Mouse (Mus musculus) heart, embryonic 11.5 days (tissue): ENCODE measurements around the gene Axdnd1. TPM values are rescaled to one million over a fixed set of nuclear protein-coding genes. Genes with fewer than 3 reads are reported as not detected.

Experiments
- ATAC-seq: fragments of 200-750 bp; cut with Nextera tagmentation; replicated peaks from 2 replicates; pipeline ENCODE4 v1.8.0; 2017; ENCODE audit warnings: moderate library complexity; ENCODE audit not compliant: insufficient number of reproducible peaks, low FRiP score, low TSS enrichment
- H3K27ac ChIP-seq: fragments of 300-500 bp; sonication (generic); 2 replicates; pipeline ENCODE4 v1.5.1; 2014; ENCODE audit warnings: mild to moderate bottlenecking, low read depth, low read length
- H3K27me3 ChIP-seq: fragments of 300-500 bp; sonication (generic); 2 replicates; pipeline ENCODE4 v1.6.1; 2014; ENCODE audit warnings: mild to moderate bottlenecking, low read length, mixed read lengths; ENCODE audit not compliant: control insufficient read depth, insufficient read depth
- H3K36me3 ChIP-seq: fragments of 300-500 bp; sonication (generic); 2 replicates; pipeline ENCODE4 v1.6.1; 2014; ENCODE audit warnings: mild to moderate bottlenecking, low read length, moderate library complexity, mixed read lengths; ENCODE audit not compliant: control insufficient read depth, insufficient read depth
- H3K4me1 ChIP-seq: fragments of 300-500 bp; sonication (generic); 2 replicates; pipeline ENCODE4 v1.6.1; 2014; ENCODE audit warnings: low read length; ENCODE audit not compliant: control insufficient read depth, insufficient read depth
- H3K4me2 ChIP-seq: fragments of 300-500 bp; sonication (generic); 2 replicates; pipeline ENCODE4 v1.6.1; 2014; ENCODE audit warnings: mild to moderate bottlenecking, moderate library complexity
- H3K4me3 ChIP-seq: fragments of 300-500 bp; sonication (generic); 2 replicates; pipeline ENCODE4 v1.5.1; 2014; ENCODE audit warnings: low read depth, low read length
- H3K9ac ChIP-seq: fragments of 300-500 bp; sonication (generic); 2 replicates; pipeline ENCODE4 v1.6.1; 2014; ENCODE audit warnings: mild to moderate bottlenecking, low read depth, low read length, moderate library complexity
- H3K9me3 ChIP-seq: fragments of 300-500 bp; sonication (generic); replicated peaks from 2 replicates; pipeline ENCODE4 v1.6.1; 2016; ENCODE audit warnings: low read length; ENCODE audit not compliant: control insufficient read depth
- WGBS: fragments of 180-500 bp; shearing (Covaris S2); extraction: QIAGEN DNeasy Blood & Tissue Kit; methylation state at CpG from one replicate; pipeline ENCODE4 v1.1.7; 2014; ENCODE audit not compliant: insufficient replicate concordance; 5-methylcytosine and 5-hydroxymethylcytosine counted together
- polyA plus RNA-seq: library from polyadenylated mRNA; unstranded; fragments of >200 nt; fragmentation: Nextera tagmentation; extraction: Ambion mirVana; gene quantifications from 2 replicates; pipeline ENCODE4 v1.2.1, GENCODE M21; 2014

The Axdnd1 gene
- polyA plus RNA-seq, 1 experiment from 2014 or later, result 0.56 TPM

DNA sequence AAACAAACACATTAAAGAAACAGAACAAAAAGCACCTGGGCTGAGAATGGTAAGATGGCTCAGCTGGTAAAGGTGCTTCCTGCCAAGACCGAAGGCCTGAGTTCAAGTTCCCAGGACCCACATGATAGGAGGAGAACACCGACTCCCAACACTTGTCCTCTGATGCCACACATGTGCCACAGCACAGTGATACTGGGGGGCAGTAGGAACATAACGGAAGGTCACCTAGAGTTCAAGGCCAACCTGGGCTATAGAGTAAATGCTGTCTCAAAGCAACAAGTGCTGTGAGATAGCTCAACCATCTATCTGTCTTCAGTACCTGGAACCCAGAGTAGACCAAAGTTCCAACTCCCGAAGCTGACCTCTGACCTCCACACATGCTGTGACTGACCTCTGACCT, 39.3 kb upstream of the Axdnd1 start:
- Histone ChIP-seq H3K9me3 (no peaks in the 10 kb centered on the region), H3K4me3 (no peak overlapping the region), H3K4me2 (no peak overlapping the region), H3K27ac (no peak overlapping the region), H3K27me3 (no peaks in the 10 kb centered on the region), H3K4me1 (no peaks in the 10 kb centered on the region), H3K9ac (no peak overlapping the region), H3K36me3 (peaks cover 3% of the 10 kb centered on the region)
- WGBS, result 84% methylated on average over 4 of the region's 4 CpGs
- no peak for ATAC-seq

DNA sequence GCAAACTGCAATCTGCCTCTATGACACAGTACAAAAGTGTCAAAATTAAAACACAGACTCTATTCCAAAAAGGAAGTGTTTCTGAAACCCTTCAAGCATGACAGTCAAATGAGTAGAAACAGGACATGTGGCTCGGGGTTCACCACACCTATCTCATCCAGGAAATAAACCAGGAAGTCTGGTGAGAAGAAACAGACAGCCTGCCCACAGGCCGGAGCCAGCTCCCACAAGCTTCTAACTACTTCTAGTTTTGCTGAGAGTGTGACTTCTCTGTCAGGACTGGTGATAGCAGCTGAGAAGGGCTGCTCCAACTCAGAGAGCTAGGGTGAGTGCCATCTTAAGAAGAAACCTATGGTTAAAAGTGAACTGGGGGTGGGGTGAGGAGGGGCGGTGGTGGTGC, 38.7 kb upstream of the Axdnd1 start:
- Histone ChIP-seq H3K36me3 (no peaks in the 10 kb centered on the region; the same call in none of the 2 replicates), H3K4me1 (no peaks in the 10 kb centered on the region), H3K4me2 (no peak overlapping the region), H3K9ac (no peak overlapping the region), H3K27ac (no peak overlapping the region), H3K9me3 (no peaks in the 10 kb centered on the region), H3K27me3 (no peaks in the 10 kb centered on the region), H3K4me3 (no peak overlapping the region)
- ATAC-seq, result no peak; the same call in 1 of the 2 replicates
- WGBS, result 44% methylated on average over 3 of the region's 3 CpGs

DNA sequence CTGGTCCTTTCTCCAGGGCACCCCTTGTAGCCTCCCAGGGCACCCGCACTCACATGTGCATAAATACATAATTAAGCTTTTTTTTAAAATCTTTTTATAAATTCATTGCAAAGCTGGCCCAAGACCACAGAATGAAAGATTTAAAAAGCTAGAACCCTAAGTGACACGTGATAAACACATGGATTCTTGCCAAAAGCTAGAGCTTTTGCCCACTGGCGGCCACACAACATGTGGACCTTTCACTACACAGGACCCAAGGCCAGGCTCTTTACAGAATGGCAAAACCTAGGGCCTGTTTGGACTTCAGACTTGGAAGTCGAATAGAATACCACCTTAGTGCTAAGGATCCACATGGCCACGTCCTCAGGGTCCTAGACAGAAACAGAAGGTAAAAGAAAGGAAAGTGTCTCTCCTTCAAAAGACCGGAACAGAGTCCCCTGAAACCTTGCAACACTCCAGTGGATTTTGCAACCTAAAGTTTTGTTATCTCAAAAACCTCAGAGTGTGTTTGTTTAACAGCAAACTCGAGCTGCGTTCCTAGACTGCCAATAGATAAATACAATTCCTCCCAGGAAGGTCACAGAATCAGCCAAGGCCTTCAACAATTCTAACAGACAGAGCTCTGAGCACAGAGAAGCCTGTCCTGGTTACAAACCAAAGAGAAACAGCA, 37.6 kb upstream of the Axdnd1 start:
- no peak for ATAC-seq
- no peaks in the 10 kb centered on the region; the same call in 1 of the 2 replicates for H3K36me3 ChIP-seq
- H3K4me1 ChIP-seq, result no peaks in the 10 kb centered on the region
- 0 out of 2 replicates have a peak overlapping the region, but pooled peaks have one; percentile 2 for H3K27ac ChIP-seq
- no peaks in the 10 kb centered on the region for H3K27me3 ChIP-seq
- H3K4me2 ChIP-seq, result no peak overlapping the region
- no peak overlapping the region for H3K4me3 ChIP-seq
- no peaks in the 10 kb centered on the region for H3K9me3 ChIP-seq
- no peak overlapping the region for H3K9ac ChIP-seq
- 57% methylated on average over 8 of the region's 8 CpGs for WGBS

DNA sequence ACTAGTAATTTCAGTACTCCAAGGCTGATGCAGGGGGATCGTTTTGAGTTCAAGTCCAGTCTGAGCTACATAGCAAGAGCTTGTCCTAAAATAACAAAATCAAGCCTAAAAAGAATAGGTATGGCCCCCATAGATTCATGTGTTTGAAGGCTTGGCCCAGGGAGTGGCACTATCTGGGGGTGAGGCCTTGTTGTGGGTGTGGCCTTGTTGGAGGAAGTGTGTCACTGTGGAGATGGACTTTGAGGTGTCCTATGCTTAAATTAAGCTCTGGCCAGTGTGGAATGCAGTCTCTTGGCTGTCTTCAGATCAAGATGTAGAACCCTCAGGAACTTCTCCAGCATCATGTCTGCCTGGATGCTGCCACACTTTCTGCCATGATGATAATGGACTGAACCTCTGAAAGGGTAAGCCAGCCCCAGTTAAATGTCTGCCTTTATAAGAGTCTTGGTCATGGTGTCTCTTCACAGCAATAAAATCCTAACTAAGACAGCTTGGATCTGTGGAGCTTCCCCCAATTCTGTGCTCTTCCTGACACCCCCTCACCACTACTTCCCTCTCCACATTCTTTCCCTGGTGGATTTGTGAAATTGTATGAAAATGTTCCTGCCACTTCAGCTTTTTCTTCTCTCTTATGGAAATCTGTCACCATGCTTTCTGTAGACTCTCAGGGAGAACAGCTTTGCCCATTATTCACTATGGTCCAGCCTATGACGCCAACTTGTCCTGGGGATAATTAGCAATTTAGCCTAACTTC, 34.2 kb upstream of the Axdnd1 start:
- ATAC-seq, result no peak
- Histone ChIP-seq H3K4me1 (no peaks in the 10 kb centered on the region), H3K9me3 (no peaks in the 10 kb centered on the region), H3K4me2 (no peak overlapping the region), H3K27ac (no peak overlapping the region), H3K27me3 (no peaks in the 10 kb centered on the region), H3K9ac (no peak overlapping the region), H3K36me3 (no peaks in the 10 kb centered on the region; the same call in 1 of the 2 replicates), H3K4me3 (no peak overlapping the region)
- 83% methylated on average over 2 of the region's 2 CpGs for WGBS

DNA sequence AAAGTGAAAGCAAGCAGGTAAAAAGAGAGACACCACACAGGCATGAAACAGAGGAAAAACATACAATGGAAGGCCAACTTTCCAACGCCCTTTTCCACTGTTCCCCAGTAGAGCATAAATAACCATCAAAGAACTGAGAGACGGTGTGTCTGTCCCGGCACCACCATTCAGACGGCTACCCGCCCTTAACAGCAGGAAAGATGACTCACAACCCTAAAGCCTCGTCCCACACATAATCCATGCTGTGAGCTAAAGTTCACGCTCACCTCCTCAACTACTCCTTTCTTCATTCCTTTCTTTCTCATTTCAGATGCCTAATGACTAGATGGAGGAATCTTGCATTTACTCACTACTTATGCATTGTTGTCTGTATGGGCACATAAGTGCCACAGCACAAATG, 33.4 kb upstream of the Axdnd1 start:
- Histone ChIP-seq H3K4me3 (no peak overlapping the region), H3K9ac (no peak overlapping the region), H3K27me3 (no peaks in the 10 kb centered on the region), H3K9me3 (no peaks in the 10 kb centered on the region), H3K4me2 (no peak overlapping the region), H3K36me3 (no peaks in the 10 kb centered on the region; the same call in 1 of the 2 replicates), H3K27ac (no peak overlapping the region), H3K4me1 (no peaks in the 10 kb centered on the region)
- ATAC-seq, result no peak
- WGBS, result 52% methylated on average over 7 of the region's 7 CpGs

DNA sequence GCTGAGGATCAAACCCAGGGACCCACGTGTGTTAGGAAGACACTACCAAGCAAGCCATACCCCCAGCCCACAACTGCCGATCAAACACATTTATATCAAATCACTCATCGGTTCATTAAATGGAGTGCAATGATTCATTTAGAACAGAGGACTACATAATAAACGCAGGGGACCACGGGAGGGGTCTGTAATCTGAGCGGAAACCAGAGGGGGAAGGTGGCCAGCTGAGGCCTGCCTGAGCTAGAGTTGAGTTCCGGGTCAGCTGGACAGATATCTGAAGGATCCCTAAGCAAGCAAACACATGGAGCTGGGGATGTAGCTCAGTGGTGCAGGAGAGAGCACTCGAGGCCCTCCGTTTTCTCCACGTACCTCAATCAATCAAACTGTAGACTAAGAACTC, 32.9 kb upstream of the Axdnd1 start:
- no peak overlapping the region for H3K4me2 ChIP-seq
- no peaks in the 10 kb centered on the region; the same call in 1 of the 2 replicates for H3K36me3 ChIP-seq
- no peaks in the 10 kb centered on the region for H3K27me3 ChIP-seq
- no peak; the same call in 1 of the 2 replicates for ATAC-seq
- no peak overlapping the region for H3K27ac ChIP-seq
- H3K4me1 ChIP-seq, result no peaks in the 10 kb centered on the region
- no peak overlapping the region for H3K9ac ChIP-seq
- H3K9me3 ChIP-seq, result no peaks in the 10 kb centered on the region
- H3K4me3 ChIP-seq, result no peak overlapping the region
- 68% methylated on average over 10 of the region's 10 CpGs for WGBS

DNA sequence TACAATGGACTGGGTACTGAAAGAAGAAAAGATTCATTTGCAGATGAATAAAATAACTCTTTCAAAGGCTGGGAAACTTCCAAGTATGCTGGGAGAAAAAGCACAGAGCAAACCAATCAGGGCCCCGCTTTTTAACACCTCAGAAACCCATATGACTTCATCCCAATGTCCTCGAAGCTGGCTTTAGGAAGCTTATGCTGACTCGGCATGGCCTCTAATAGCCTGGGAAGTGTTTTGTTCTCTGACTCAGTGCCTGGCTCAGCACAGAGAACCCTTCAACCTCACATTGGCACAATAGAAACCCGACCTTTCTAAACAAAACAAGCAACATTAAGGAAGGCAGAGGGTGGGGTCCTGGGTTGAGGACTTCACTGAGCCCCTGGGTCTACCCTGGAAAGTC, 29.5 kb upstream of the Axdnd1 start:
- no peak overlapping the region for H3K4me3 ChIP-seq
- no peak for ATAC-seq
- H3K9me3 ChIP-seq, result no peaks in the 10 kb centered on the region
- WGBS, result 52% methylated on average over 4 of the region's 4 CpGs
- no peaks in the 10 kb centered on the region for H3K4me1 ChIP-seq
- H3K4me2 ChIP-seq, result no peak overlapping the region
- no peak overlapping the region for H3K9ac ChIP-seq
- no peak overlapping the region for H3K27ac ChIP-seq
- no peaks in the 10 kb centered on the region for H3K36me3 ChIP-seq
- no peaks in the 10 kb centered on the region for H3K27me3 ChIP-seq

DNA sequence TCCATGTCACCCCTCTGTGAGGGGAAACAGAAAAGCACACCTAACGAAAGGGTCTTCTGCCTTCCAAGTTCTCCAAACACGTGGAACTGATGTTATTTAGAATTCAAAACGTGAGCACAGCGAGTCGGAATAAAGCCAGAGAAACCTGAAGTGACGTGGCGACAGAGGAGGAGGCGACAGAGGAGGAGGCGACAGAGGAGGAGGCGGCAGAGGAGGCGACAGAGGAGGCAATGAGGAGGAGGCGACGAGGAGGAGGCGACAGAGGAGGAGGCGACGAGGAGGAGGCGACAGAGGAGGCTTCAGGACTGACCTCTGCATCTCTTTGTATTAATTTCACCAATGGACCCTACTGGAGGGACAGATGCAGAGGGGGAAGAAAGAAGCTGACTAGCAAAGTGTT, 28.7 kb upstream of the Axdnd1 start:
- no peak overlapping the region for H3K4me2 ChIP-seq
- WGBS, result 59% methylated on average over 17 of the region's 17 CpGs
- H3K27me3 ChIP-seq, result no peaks in the 10 kb centered on the region
- H3K4me3 ChIP-seq, result no peak overlapping the region
- no peaks in the 10 kb centered on the region for H3K9me3 ChIP-seq
- no peaks in the 10 kb centered on the region for H3K36me3 ChIP-seq
- H3K9ac ChIP-seq, result no peak overlapping the region
- no peak for ATAC-seq
- H3K27ac ChIP-seq, result no peak overlapping the region
- H3K4me1 ChIP-seq, result no peaks in the 10 kb centered on the region
